Mouse (Mus musculus) left cerebral cortex, postnatal 10 days (tissue): ENCODE measurements around the gene Dis3. TPM values are rescaled to one million over a fixed set of nuclear protein-coding genes. Genes with fewer than 3 reads are reported as not detected.
"Not testable (repeated sequence)": the region's sequence is repeated elsewhere in the genome, so short reads cannot be mapped to it uniquely, and the experiment has no call there.

Source experiments
- DNase-seq, 2 experiments: peaks; one replicate each; pipeline ENCODE4 v3.0.0; 2021 to 2022; ENCODE audit warnings: low spot score in 2 of 2, mixed read lengths in 1 of 2; ENCODE audit errors: extremely low spot score in 1 of 2
- intact Hi-C: fragments of 180-260 bp; cut with DNase I; formaldehyde crosslinking; loops from one replicate; pipeline ENCODE4 v1.15.1; 2025
- total RNA-seq, 2 experiments: library from RNA; stranded (reverse); gene quantifications; 2 replicates each; pipeline ENCODE4 v1.2.3; 2021

The Dis3 gene
- total RNA-seq, 2 experiments from 2014 or later: 21.1 to 27.0 TPM

DNA sequence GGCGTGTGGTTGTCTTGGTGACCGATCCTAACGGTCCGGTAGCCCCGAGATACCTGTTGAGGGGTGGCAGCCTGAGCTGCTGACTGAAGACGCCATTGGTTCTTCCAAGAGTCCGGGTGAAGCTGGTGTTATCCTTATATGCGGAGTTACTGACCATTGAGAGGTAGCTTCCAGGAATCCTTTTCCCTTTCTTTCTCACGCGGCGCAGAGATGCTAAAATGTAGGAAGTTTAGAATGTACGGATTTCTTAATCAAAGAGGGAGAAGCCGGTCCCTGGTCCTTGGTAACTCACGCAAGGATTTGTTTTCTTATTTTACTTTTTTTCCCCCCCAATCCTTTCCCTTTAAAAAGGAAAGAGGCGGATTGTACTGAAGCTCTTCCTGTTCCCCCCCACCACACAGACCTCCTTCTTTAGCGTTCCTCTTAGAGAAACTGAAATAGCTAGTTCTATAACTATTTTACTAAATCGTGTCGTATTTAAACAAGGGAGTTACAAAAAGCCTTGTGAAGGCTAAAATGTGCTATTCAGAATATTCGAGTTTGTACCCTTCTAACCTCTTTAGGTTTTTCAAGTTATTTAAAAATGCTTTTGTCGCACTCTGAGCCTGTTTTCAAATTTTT is 507 bp upstream of the Dis3 start:
- intact Hi-C loops: no loop called here

DNA sequence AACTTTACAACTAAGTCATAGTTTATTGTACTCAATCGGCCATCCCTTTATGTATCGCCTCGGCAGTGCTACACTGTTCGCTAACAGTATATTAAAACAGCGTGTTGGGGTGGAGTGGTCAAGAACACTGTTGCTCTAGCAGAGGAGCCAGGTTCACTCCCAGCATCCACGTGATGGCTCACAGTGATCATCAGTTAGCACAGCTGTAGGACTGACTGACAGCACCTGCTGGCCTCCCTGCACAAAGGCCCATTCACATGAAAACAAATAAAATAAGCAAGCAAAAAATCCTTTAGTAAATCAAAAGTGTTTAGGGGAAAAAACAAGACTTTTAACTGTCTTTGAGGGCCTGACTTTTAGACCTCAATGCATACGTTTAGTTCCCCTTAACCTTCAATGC is 10.6 kb downstream of the Dis3 start:
- intact Hi-C loops: no loop called here
- DNase-seq: no peak

More for the DNA sequence above, 507 bp upstream of the Dis3 start:
- no peak for DNase-seq

DNA sequence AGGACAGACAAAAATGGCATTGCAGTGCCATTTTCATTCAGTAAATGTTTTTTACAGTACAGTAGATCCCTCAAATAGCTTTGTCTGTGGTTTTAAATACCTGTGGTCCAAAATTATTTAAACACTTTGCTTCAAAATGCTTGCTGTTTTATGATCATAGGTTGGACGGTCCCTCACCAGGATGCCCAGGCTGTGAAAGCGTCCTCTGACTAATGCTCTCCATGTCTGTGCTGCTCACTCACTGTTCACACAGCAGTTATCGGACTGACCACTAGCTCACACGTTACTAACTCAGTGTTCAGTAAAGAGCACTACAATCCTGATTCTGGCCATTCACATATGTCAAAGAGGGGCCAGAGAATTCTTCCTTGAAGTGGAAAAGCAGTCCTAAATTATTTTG is 28.4 kb downstream of the Dis3 start:
- intact Hi-C loops: no loop called here
- no peak for DNase-seq

DNA sequence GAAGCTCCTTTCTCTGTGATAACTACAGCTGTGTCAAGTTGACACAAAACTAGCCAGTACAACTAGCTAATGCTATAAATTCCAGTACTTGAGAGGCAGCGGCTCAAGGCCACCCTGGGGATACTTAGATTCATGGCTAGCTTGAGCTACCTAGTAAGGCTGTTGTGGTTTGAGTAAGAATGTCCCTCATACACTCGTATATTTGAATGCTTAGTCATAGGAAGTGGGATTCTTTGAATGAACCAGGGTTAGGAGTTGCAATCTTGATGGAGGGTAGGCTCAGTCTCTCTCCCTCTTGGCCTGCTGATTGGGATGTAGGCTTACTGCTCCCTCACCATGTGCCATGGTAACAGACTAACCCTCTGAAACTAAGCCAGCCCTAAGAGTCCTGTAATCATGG is 36.5 kb downstream of the Dis3 start:
- intact Hi-C loops: no loop called here
- no peak for DNase-seq

DNA sequence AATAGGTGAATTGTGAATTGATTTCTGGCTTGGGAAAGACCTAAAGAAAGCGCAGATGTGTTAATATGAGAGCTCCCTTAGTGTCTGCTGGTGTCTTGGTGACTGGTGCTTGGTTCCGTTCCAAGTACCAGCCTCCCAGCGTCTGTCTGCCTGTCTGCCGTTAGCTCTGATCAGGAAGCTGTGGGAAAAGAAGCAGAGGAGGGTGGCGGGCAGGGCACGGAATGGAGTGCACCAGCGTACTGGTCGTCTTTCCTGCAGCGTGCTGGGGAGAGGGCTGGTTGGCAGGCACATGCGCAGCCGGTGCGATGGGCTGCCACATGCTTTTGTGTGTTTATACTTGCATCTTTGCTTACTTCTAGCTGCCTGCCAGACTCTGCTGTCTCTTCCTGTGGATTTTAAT is 39.0 kb downstream of the Dis3 start:
- intact Hi-C loops: no loop called here
- DNase-seq: no peak

DNA sequence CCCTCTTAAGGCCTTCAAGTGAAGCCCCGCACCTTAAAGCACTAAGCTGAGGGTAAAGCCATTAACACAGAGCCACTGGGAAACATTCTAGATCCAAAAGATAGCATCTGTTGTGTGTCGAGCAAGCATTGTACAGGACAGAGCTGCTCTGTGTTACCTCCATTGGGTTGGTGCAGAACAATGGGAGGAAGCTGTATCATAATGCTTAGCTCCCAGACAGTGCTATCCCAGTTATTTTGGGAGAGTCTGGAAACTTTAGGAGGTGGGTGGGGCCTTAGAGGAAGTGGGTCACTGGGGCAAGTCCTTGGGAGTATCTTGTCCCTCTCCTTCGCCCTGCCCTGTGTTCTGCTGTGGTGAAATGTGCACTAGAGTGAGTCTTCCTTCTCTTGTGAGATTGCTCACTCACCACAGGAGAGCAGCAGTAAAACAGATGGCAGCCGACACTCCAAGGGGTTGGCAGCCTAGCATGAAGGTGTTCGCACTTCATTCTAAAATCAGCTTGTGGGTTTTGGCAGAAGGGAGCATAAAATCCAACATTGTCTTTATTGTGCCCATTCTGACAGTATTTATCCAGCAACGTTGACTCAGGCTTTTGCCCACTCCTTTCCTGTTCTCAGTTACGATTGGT is 40.5 kb downstream of the Dis3 start:
- DNase-seq: no peak
- intact Hi-C loops: no loop called here

DNA sequence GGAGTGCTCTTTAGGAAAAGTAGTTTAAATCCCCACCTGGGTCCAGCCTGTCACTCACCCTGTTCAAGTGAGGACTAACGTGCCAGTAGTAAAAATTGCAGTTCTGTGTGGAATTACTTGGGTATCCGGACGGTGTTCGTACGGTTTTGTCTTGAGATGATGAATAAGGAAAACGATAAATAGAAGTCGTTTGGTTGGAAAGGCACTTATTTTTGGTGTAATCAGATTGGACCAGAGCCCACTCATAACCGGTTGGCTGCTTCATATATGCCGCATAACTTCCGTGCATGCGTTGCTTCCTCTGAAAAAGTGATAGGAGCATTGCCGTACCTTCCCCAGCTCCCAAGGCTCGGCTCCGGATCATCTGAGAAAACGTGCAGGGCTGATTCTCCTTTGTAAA is 52.8 kb downstream of the Dis3 start:
- no peak for DNase-seq

DNA sequence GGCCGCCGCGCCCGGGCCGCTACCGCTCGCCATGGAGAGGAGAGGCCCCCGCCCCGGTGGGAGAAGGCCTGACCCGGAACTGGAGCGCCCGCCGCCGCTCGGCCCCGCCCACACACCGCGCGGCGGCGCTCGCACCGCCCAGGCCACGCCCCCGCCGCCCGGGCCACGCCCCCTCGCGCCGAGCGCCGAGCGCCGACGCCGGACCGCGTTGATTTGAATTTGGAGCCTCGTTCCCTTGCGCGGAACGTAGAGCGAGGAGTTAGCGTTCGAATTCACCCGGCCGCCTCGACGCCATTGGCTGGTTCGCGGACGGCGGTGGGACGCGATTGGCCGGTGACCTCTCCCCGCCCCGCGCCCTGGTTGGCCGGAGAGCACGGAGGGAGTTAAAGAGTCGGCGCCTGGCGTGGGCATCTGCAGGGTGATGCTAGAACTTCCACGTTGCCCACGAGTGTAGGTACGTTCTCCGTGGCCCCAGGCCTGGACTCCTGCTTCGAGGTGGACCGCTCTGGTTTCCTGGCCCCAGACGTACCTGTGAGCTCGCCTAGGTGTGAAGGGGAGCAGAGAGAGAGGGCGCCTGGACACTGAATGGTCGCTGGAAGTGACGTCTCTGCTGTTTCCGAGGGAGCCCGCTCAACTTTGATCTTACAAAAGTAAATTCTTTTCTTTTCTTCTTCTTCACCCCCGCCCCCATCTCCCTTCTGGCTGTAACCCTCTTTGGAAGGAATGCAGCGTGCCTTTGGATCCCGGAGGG is 53.4 kb downstream of the Dis3 start, which contains the start of the genes Mzt1 and Bora:
Gene Mzt1, minus strand, starts transcription at position 104 of the 751 bp plus-strand sequence.
Gene Bora, plus strand, starts transcription at position 192 of the 751 bp plus-strand sequence.
- peak; percentile 87 to 95 for DNase-seq
- intact Hi-C loops: no loop called here

More for the DNA sequence above, 52.8 kb downstream of the Dis3 start:
- intact Hi-C loops: no loop called here

DNA sequence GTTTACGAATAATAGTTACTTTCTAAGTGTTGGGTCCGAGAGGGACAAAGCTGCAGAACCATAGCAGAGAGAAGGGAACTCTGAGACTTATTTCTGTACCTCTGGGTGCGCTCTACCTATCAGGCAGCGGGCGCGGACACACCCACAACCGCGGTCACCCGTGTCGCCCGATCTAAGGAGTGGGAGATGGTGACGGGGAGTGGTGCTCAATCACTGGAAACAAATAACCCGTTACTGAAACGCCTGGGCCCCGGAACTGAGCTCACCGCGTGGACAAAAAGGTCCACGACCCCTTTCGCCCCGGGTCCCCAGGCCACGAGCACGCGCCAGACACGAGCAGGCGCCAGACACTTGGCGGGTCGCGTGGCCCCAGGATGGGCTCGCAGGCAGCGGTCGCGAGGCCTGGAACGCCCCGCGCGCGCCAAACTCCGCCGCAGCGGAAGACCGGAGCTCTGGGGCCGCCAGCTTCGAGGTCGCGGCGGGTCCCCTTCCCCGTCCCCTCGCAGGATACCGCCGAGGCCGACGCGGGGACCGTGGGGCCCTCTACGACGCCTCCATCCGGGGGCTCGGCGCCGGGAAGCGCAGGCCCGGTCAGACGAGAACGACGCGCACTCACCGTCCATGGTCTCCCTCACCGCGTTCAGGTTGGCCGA is 54.1 kb downstream of the Dis3 start:
- intact Hi-C loops: no loop called here
- DNase-seq: no peak

DNA sequence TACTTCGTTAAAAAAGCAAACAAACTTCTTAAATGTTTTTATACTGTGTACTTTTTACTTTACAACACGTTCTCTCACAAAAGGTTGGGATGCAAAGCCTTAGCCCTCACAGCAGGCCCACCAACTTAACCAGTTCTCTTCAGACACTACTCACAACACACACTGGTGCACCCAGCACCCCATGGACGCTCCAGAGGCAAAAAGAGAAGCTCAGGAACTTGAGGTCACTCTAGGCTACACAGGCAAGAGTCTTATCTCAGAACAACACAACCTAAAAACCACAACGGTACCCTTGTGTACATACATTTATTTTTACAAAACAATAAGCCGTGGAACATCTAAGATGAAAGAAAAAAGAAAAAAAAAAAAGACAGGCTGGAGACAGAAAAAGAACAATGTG is 54.9 kb downstream of the Dis3 start:
- intact Hi-C loops: no loop called here
- DNase-seq: no peak

DNA sequence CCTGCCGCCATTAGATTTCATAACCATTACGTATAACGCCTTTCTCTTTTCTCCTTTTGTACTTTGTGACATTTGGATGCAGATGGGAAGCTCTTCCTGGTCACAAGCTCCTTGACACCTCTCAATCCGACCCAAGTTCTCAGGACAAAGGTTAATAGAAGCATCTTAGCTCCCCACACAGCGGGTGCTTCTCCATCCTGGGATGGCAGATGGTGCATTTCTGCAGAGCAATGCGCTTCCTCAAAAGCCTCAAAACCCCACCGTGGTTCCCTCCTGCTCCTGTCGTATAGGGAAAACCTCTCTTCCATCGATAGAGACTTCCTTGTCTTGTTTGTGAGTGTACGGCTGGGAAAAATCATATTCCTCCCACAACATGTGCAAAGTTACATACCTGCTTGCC is 55.5 kb downstream of the Dis3 start:
- no peak for DNase-seq
- intact Hi-C loops: no loop called here

DNA sequence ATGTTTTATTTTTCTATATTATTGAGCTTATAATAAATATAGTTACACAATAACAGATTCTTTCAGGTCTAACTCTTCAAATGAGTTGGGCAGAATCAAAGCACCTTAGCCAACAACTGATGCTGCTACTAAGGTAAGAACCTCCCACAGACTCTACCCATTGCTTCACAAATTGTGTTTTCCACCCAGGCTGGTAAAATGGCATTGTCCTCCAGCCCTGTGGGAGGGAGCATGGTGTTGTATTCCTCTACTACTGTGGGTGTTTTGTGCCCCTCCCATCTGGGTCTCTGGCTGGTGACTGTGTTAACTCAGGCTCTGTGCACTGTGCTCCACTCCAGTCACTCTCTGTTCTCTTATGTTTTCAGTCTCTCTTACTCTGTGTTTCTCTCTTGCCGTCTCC is 56.1 kb downstream of the Dis3 start:
- intact Hi-C loops: no loop called here
- DNase-seq: no peak

DNA sequence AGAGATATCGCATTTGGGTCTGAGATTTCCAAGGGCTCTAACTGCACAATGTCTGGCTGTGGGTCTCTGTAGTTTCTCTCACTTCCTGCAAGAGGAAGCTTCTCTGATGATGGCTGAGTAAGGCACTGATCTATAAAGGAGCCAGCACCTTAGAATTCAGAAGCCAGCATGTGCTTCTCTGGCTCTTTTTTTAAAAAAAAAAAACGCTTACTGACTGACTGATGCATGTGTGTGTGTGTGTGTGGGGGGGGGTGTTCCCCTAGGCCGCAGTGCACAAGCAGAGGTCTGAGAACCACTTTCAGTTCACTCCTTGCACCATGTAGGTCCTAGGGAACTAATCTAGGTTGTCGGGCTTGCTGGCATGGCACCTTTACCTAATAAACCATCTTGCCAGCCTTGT is 58.2 kb downstream of the Dis3 start:
- intact Hi-C loops: no loop called here
- no peak for DNase-seq

DNA sequence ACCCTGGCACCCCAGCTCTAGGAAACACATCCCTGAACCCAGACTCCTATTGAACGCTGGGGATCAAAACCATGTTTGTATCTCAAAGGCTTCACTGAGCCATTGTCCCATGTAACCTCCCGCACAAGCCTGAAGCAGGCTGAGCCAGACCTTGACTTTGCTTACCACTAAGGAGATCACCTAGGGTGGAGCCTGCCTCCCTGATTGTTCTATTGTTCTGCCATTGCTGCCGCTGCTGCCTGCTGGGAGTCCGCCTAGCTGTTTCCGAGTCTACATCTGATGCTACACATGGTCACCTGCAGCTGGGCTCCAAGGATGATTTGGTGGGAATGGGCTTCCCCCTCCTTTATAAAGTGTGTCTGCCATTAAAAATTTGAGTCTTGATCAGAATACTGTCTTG is 60.3 kb downstream of the Dis3 start:
- intact Hi-C loops, DNase-seq: not testable (repeated sequence)

DNA sequence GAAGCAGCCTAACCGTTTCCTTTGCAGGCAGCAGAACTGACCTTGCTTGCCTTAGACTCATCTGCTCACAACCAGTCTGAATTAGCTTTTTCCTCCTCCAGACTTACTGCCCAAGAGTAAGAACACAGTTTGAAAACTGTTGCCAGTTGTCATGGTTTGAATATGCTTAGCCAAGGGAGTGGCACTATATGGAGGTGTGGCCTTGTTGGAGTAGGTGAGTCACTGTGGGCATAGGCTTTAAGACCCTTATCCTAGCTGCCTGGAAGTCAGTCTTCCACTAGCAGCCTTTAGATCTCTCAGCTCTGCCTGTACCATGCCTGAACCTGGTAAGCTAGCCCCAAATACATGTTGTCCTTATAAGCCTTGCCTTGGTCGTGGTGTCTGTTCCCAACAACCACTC is 61.9 kb downstream of the Dis3 start:
- intact Hi-C loops: no loop called here
- no peak for DNase-seq

DNA sequence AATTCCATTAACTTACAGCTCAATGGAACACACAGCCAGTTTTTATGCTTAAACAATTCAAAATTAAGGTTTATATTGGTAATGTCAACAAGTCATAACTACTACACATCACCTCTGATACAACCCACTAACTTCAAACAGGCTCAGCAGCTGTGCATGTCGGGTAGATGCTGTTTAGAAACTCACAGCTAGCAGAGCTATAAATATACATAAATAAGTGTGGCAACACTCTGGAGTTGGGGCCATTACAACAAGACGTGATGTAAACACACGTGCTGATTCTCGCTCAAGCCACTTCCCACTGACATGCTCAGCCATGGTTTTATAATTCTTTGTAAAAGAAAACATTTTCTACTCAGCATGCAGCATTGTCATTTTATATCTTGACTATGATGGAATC is 63.5 kb downstream of the Dis3 start:
- intact Hi-C loops: no loop called here
- no peak for DNase-seq

DNA sequence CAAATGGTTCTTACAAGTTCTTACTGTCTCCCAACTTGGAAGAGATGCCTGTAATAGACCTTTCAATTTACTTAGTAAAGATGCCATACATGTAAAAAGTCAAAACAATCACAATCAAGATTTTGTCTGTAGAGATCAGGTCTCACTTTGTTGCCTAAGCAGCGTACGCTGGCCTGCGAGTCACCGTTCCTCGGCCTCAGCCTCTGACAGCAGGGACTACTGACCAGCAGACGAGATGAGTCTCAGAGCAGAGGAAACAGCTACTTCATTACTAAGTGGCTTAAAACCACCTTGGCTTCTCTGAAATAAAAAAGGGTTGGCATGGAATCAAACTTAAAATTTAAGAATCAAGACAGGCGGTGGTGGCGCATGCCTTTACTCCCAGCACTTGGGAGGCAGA is 64.7 kb downstream of the Dis3 start:
- DNase-seq, intact Hi-C loops: not testable (repeated sequence)

DNA sequence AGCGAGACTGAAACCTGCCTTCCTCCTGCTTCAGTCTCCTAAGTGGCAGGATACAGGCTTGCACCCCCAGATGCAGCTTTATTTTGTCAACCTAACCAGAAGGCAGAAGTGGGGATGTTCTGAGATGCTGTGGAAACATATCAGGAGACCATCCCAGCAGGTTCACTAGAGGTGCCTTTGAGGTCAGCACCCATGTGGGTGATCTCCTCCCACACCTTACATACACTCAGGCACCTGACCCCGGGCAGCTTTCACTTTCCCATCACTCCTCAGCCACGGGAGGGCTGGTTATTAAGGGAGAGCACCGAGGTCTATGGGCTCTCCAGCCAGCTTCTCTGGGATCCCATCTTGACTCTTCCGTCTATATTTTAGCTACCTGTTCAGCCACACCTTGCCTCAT is 67.0 kb downstream of the Dis3 start:
- intact Hi-C loops: no loop called here

DNA sequence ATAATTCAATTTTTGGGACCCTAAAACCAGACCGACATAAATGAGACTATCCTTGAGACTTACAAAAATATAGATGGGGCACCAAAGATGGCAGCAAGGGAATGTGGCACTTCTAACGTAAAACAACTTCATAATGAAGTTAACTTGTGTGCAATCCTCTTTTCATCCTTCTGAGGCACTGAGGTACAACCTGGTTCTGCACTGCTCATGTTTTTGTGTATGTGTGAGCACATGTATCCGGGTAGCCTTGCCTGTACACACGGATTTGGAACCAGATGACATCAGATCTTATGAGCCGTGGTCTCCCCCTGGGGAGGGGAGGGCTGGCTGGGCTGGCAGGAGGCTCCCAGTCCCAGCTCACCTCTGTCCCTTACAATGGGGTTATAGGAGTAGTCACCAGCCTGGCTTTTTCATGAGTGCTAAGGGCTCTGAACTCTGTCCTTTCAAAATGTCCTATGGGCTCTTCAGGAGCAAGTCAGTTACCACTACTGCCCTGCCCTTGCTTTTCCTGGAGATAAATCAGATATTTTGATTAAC is 68.2 kb downstream of the Dis3 start:
- DNase-seq: no peak
- intact Hi-C loops: no loop called here

More for the DNA sequence above, 67.0 kb downstream of the Dis3 start:
- DNase-seq: no peak
